Mouse (Mus musculus): Measurements from ENCODE around the gene Dpp9.

DNA sequence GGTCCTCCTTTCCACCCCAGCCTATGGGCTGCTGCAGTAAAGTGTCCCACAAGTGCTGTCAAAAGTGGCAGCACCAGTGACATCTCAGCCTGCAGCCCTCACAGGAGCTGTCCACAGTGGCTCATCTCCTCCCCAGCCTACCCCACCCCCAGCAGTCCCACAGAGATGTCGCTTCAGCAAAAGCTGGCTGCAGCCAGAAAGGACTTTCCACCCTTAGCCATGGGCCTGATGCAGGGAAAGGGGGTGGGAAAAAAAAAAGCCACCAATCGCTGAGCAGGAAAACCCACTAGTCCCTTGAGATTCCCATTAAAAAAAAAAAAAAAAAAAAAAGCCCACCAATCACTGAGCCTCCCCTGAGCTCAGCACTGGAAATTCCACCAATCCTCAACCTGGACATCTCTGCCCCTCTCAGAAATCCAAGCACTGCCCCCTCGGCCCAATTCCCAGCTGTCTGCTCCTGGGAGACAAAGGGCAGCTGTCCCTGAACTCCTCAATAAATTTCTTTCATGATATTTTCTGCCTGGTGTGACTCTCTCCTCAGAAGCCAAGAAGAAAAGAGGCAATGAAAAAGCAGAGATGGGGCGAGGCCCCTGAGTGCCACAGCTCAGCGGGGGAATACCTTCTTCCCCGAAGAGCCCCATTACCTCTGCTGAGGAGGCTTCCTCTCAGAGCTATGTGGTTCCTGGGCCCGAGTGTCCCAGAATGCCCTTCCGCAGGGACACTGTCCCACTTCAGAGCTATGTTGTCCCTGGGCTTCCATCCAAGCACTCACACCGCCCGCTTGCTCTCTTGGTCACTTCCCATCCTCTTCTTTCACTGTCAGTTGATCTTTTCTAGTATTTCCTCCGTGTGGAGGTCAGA is 33.2 kb downstream of the Dpp9 start:
- TF ChIP-seq POLR2A (IDR thresholded peaks at IDR 0.05; ENCODE audit: borderline replicate concordance, insufficient read depth, low read length) (no peak), CTCF (IDR thresholded peaks at IDR 0.05; ENCODE audit: borderline replicate concordance, insufficient read depth, low read depth, low read length) (no peak)
